Mouse (Mus musculus): ENCODE measurements around the gene Gsta2.

GRCm38 (mm10) chr9:78401596-78401995 is 46.0 kb upstream of the Gsta2 start:
- TF ChIP-seq POLR2A (IDR thresholded peaks at IDR 0.05; ENCODE audit: borderline replicate concordance, control insufficient read depth, low read depth, low read length), result no peak
- TF ChIP-seq CTCF (IDR thresholded peaks at IDR 0.05; ENCODE audit: control insufficient read depth, insufficient read depth, low read length), result no peak
